ENCODE assay signal across 16 mouse cellular contexts in the genomic region with DNA sequence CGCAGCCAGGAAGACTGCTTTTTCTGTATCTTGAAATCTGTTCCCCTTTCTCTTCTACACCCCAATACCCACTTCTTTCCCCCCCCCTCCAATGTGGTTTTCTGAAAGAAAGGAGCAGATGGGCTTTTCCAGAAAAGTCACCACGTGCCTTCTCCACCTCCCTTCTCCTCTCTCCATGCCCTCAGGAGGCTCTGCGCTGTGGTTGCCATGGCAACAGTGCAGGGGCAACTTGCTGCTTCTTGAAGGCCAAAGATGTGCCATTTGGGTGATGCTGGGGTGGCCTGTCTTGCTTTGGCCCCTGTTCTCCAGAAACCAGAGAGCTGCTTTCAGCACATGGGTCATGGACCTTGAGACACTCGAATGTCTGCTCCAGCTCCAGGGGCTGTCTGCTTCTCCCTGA.
DNase-seq lines count a peak whose midpoint lies in the region; ATAC-seq and TF ChIP-seq lines count a peak whose summit lies in the region.
"Had no signal": no experiment of that assay in that cellular context is flagged by ENCODE, and none has a peak within 500 bp of the region (broad histone marks: within the 10 kb centered on the region; RNA-seq: fewer than 3 reads in every experiment).

No protein-coding gene starts in this region.

- H3K36me3 ChIP-seq in midbrain, embryonic 10.5 days, result no peaks in the 10 kb centered on the region
- H3K36me3 ChIP-seq in midbrain, embryonic 13.5 days, result no peaks in the 10 kb centered on the region
- no peaks in the 10 kb centered on the region for H3K36me3 ChIP-seq in embryonic facial prominence, embryonic 10.5 days (replicated peaks)
- no peaks in the 10 kb centered on the region for H3K36me3 ChIP-seq in midbrain, postnatal 0 days (ENCODE audit: insufficient read depth, low read length)
- H3K36me3 ChIP-seq: limb, embryonic 13.5 days had no signal

- no peak overlapping the region for H3K9ac ChIP-seq in midbrain, embryonic 13.5 days (replicated peaks)
- H3K9ac ChIP-seq in midbrain, postnatal 0 days (replicated peaks; ENCODE audit: low read length, poor library complexity, severe bottlenecking), result no peak overlapping the region
- H3K9ac ChIP-seq: limb, embryonic 13.5 days had no signal

- ATAC-seq in frontal cortex, adult (ENCODE audit: low TSS enrichment), result peak; percentile 60
- ATAC-seq in midbrain, embryonic 13.5 days, result no peak
- ATAC-seq in midbrain, postnatal 0 days (ENCODE audit: low FRiP score), result peak; percentile 59; the same call in 1 of the 2 replicates

- DNase-seq in frontal cortex, postnatal 36 days (ENCODE audit: low spot score in 2 of 2), result no peak
- DNase-seq in midbrain, embryonic 10.5 days (ENCODE audit: low spot score), result no peak
- DNase-seq in embryonic facial prominence, embryonic 10.5 days (ENCODE audit: low spot score), result peak; percentile 24
- DNase-seq in midbrain, postnatal 0 days (ENCODE audit: low spot score), result peak; percentile 74
- DNase-seq in heart, postnatal 4 days, result no peak
- DNase-seq: gastrocnemius, postnatal 25 days; heart, postnatal 36 days; kidney, adult 11 months; kidney, postnatal 14 days; spleen, adult 18-20 months; thymus, postnatal 25 days had no signal

- H3K27ac ChIP-seq in midbrain, embryonic 10.5 days (replicated peaks), result 0 out of 2 replicates have a peak overlapping the region, but pooled peaks have one; percentile 14
- H3K27ac ChIP-seq in midbrain, embryonic 13.5 days, result no peak overlapping the region; the same call in 1 of the 2 replicates
- H3K27ac ChIP-seq in embryonic facial prominence, embryonic 10.5 days (replicated peaks), result no peak overlapping the region
- no peak overlapping the region for H3K27ac ChIP-seq in midbrain, postnatal 0 days (ENCODE audit: low read depth, low read length)
- H3K27ac ChIP-seq: limb, embryonic 13.5 days had no signal

- peaks cover 9% of the 10 kb centered on the region for H3K4me1 ChIP-seq in midbrain, embryonic 10.5 days
- peaks cover 7% of the 10 kb centered on the region; the same call in 1 of the 2 replicates for H3K4me1 ChIP-seq in midbrain, embryonic 13.5 days (replicated peaks)
- peaks cover 9% of the 10 kb centered on the region; the same call in 1 of the 2 replicates for H3K4me1 ChIP-seq in embryonic facial prominence, embryonic 10.5 days
- no peaks in the 10 kb centered on the region; the same call in 1 of the 2 replicates for H3K4me1 ChIP-seq in midbrain, postnatal 0 days (ENCODE audit: insufficient read depth, low read length)

- no peaks in the 10 kb centered on the region for H3K27me3 ChIP-seq in midbrain, embryonic 10.5 days (ENCODE audit: low read depth, poor library complexity, severe bottlenecking)
- H3K27me3 ChIP-seq in midbrain, embryonic 13.5 days, result no peaks in the 10 kb centered on the region; the same call in none of the 2 replicates
- H3K27me3 ChIP-seq in embryonic facial prominence, embryonic 10.5 days (replicated peaks; ENCODE audit: low read depth, poor library complexity, severe bottlenecking), result no peaks in the 10 kb centered on the region
- no peaks in the 10 kb centered on the region for H3K27me3 ChIP-seq in midbrain, postnatal 0 days (ENCODE audit: insufficient read depth, low read length)
- H3K27me3 ChIP-seq: CH12.LX had no signal

- no peak overlapping the region for H3K4me3 ChIP-seq in midbrain, embryonic 10.5 days
- H3K4me3 ChIP-seq in midbrain, embryonic 13.5 days (replicated peaks), result no peak overlapping the region
- H3K4me3 ChIP-seq in embryonic facial prominence, embryonic 10.5 days, result no peak overlapping the region
- H3K4me3 ChIP-seq in midbrain, postnatal 0 days (ENCODE audit: low read depth, low read length), result no peak overlapping the region
- H3K4me3 ChIP-seq: limb, embryonic 13.5 days had no signal

- no peak for TF ChIP-seq CTCF in midbrain, postnatal 0 days (IDR thresholded peaks at IDR 0.05)

- no peak overlapping the region for H3K4me2 ChIP-seq in midbrain, embryonic 13.5 days (replicated peaks)
- no peak overlapping the region for H3K4me2 ChIP-seq in midbrain, postnatal 0 days (ENCODE audit: low read depth, low read length, poor library complexity, severe bottlenecking)
- H3K4me2 ChIP-seq: heart, embryonic 11.5 days; limb, embryonic 13.5 days had no signal

- no peaks in the 10 kb centered on the region for H3K9me3 ChIP-seq in midbrain, embryonic 10.5 days (replicated peaks)
- no peaks in the 10 kb centered on the region for H3K9me3 ChIP-seq in midbrain, embryonic 13.5 days
- H3K9me3 ChIP-seq in embryonic facial prominence, embryonic 10.5 days, result no peaks in the 10 kb centered on the region
- no peaks in the 10 kb centered on the region for H3K9me3 ChIP-seq in midbrain, postnatal 0 days (ENCODE audit: low read length)
- H3K9me3 ChIP-seq: limb, embryonic 13.5 days had no signal

- WGBS in midbrain, embryonic 10.5 days, result 62% methylated on average over 4 of the region's 4 CpGs
- 57% methylated on average over 4 of the region's 4 CpGs for WGBS in midbrain, embryonic 13.5 days
- 73% methylated on average over 4 of the region's 4 CpGs for WGBS in embryonic facial prominence, embryonic 10.5 days
- 48% methylated on average over 4 of the region's 4 CpGs for WGBS in midbrain, postnatal 0 days

Comparison
In these comparisons a context has a peak if more than half of its experiments do, and no peak if none do; other contexts are left out.
1. DNase-seq: peak in embryonic facial prominence, embryonic 10.5 days (single experiment) and midbrain, postnatal 0 days (single experiment); none in frontal cortex, postnatal 36 days (0 of 2), midbrain, embryonic 10.5 days (single experiment) and heart, postnatal 4 days (single experiment).